Mouse (Mus musculus) stomach, postnatal 0 days (tissue): ENCODE data around the gene Ccnl2. TPM values are rescaled to one million over a fixed set of nuclear protein-coding genes. Genes with fewer than 3 reads are reported as not detected.

Experiments
- ATAC-seq: fragments of 200-750 bp; cut with Nextera tagmentation; 2 replicates; pipeline ENCODE4 v1.8.0; 2017; ENCODE audit not compliant: low FRiP score, low TSS enrichment
- DNase-seq: peaks from one replicate; pipeline ENCODE4 v3.0.0-alpha.2; 2016; ENCODE audit warnings: low spot score
- H3K27ac ChIP-seq: fragments of 300-500 bp; sonication (generic); replicated peaks from 2 replicates; pipeline ENCODE4 v1.5.1; 2014; ENCODE audit warnings: mild to moderate bottlenecking, control low read depth
- H3K27me3 ChIP-seq: fragments of 300-500 bp; sonication (generic); 2 replicates; pipeline ENCODE4 v1.6.1; 2014; ENCODE audit warnings: low read length; ENCODE audit not compliant: control insufficient read depth, insufficient read depth
- H3K36me3 ChIP-seq: fragments of 300-500 bp; sonication (generic); 2 replicates; pipeline ENCODE4 v1.6.1; 2014; ENCODE audit warnings: low read length, mixed read lengths; ENCODE audit not compliant: control insufficient read depth, insufficient read depth
- H3K4me1 ChIP-seq: fragments of 300-500 bp; sonication (generic); replicated peaks from 2 replicates; pipeline ENCODE4 v1.6.1; 2014; ENCODE audit warnings: antibody characterized with exemption; ENCODE audit not compliant: control insufficient read depth, insufficient read depth
- H3K4me2 ChIP-seq: fragments of 300-500 bp; sonication (generic); replicated peaks from 2 replicates; pipeline ENCODE4 v1.6.1; 2014; ENCODE audit warnings: low read depth, mild to moderate bottlenecking, control low read depth, moderate library complexity
- H3K4me3 ChIP-seq: fragments of 300-500 bp; sonication (generic); 2 replicates; pipeline ENCODE4 v1.5.1; 2014; ENCODE audit warnings: low read depth, low read length, control low read depth
- H3K9ac ChIP-seq: fragments of 300-500 bp; sonication (generic); 2 replicates; pipeline ENCODE4 v1.6.1; 2014; ENCODE audit warnings: mild to moderate bottlenecking, low read length, control low read depth, mixed read lengths
- H3K9me3 ChIP-seq: fragments of 300-500 bp; sonication (generic); 2 replicates; pipeline ENCODE4 v1.6.1; 2016; ENCODE audit warnings: low read length; ENCODE audit not compliant: control insufficient read depth
- CTCF ChIP-seq: IDR thresholded peaks from 2 replicates; pipeline ENCODE4 v1.5.1; 2016; ENCODE audit warnings: antibody characterized with exemption, low read depth, mild to moderate bottlenecking, moderate library complexity
- EP300 ChIP-seq: optimal IDR thresholded peaks from 2 replicates; pipeline ENCODE3; 2016; ENCODE audit warnings: antibody characterized with exemption
- WGBS: fragments of 180-500 bp; shearing (Covaris S2); extraction: QIAGEN DNeasy Blood & Tissue Kit; methylation state at CpG from one replicate; pipeline ENCODE4 v1.1.7; 2014; 5-methylcytosine and 5-hydroxymethylcytosine counted together
- polyA plus RNA-seq: library from polyadenylated mRNA; unstranded; fragments of >200 nt; fragmentation: Nextera tagmentation; extraction: Ambion mirVana; gene quantifications from 2 replicates; pipeline ENCODE4 v1.2.1, GENCODE M21; 2015

Gene Ccnl2
- polyA plus RNA-seq, 1 experiment from 2014 or later: 72.2 TPM

GRCm38 (mm10) chr4:155837404-155838010, 25.2 kb downstream of the Ccnl2 start:
- H3K27me3 ChIP-seq: no peaks in the 10 kb centered on the region
- H3K9ac ChIP-seq: no peak overlapping the region
- H3K4me3 ChIP-seq: no peak overlapping the region
- 0 out of 2 replicates have a peak, but pooled peaks cover 3% of the 10 kb centered on the region for H3K4me1 ChIP-seq
- WGBS: 56% methylated on average over 11 of the region's 11 CpGs
- H3K27ac ChIP-seq: peak overlapping the region; percentile 97
- TF ChIP-seq CTCF (no peak), EP300 (no peak)
- ATAC-seq (no peak), DNase-seq (no peak)
- peak overlapping the region; percentile 18 for H3K4me2 ChIP-seq
- H3K36me3 ChIP-seq: no peaks in the 10 kb centered on the region
- no peaks in the 10 kb centered on the region for H3K9me3 ChIP-seq

GRCm38 (mm10) chr4:155838187-155839153, 26.2 kb downstream of the Ccnl2 start:
- Histone ChIP-seq H3K4me1 (0 out of 2 replicates have a peak, but pooled peaks cover 3% of the 10 kb centered on the region), H3K27me3 (no peaks in the 10 kb centered on the region), H3K9ac (0 out of 2 replicates have a peak overlapping the region, but pooled peaks have one; percentile 31), H3K4me3 (no peak overlapping the region; the same call in 1 of the 2 replicates), H3K9me3 (no peaks in the 10 kb centered on the region), H3K27ac (peak overlapping the region; percentile 97), H3K4me2 (peak overlapping the region; percentile 97), H3K36me3 (peaks cover 4% of the 10 kb centered on the region; the same call in 1 of the 2 replicates)
- TF ChIP-seq CTCF (no peak), EP300 (no peak)
- 32% methylated on average over 8 of the region's 8 CpGs for WGBS
- peak; percentile 6; the same call in 1 of the 2 replicates for ATAC-seq
- DNase-seq: no peak

GRCm38 (mm10) chr4:155839483-155839910, 27.2 kb downstream of the Ccnl2 start, which contains the start of gene Mxra8:
Mxra8 (plus strand) TSS chr4:155839680.
- DNase-seq (peak; percentile 81), ATAC-seq (peak; percentile 91)
- 9% methylated on average over 16 of the region's 16 CpGs for WGBS
- H3K4me3 ChIP-seq: peak within 1 kb of the TSS; percentile 53
- H3K27me3 ChIP-seq: no peaks in the 10 kb centered on the region
- H3K4me2 ChIP-seq: peak within 1 kb of the TSS; percentile 97
- H3K9ac ChIP-seq: peak within 1 kb of the TSS; percentile 69
- TF ChIP-seq CTCF (no peak), EP300 (no peak)
- H3K36me3 ChIP-seq: peaks cover 4% of the 10 kb centered on the region; the same call in 1 of the 2 replicates
- H3K9me3 ChIP-seq: no peaks in the 10 kb centered on the region
- H3K27ac ChIP-seq: peak within 1 kb of the TSS; percentile 97
- H3K4me1 ChIP-seq: 0 out of 2 replicates have a peak, but pooled peaks cover 3% of the 10 kb centered on the region

GRCm38 (mm10) chr4:155840076-155841002, 28.1 kb downstream of the Ccnl2 start:
- Histone ChIP-seq H3K4me2 (peak overlapping the region; percentile 97), H3K36me3 (peaks cover 4% of the 10 kb centered on the region; the same call in 1 of the 2 replicates), H3K27ac (peak overlapping the region; percentile 97), H3K9me3 (no peaks in the 10 kb centered on the region), H3K9ac (peak overlapping the region; percentile 69), H3K4me1 (0 out of 2 replicates have a peak, but pooled peaks cover 3% of the 10 kb centered on the region), H3K4me3 (peak overlapping the region; percentile 53), H3K27me3 (no peaks in the 10 kb centered on the region)
- TF ChIP-seq CTCF (no peak), EP300 (no peak)
- no peak for DNase-seq
- 14% methylated on average over 8 of the region's 8 CpGs for WGBS
- peak; percentile 1; the same call in 1 of the 2 replicates for ATAC-seq

GRCm38 (mm10) chr4:155841003-155841454, 28.7 kb downstream of the Ccnl2 start:
- Histone ChIP-seq H3K4me2 (peak overlapping the region; percentile 97), H3K27me3 (no peaks in the 10 kb centered on the region), H3K9ac (peak overlapping the region; percentile 69), H3K9me3 (no peaks in the 10 kb centered on the region), H3K36me3 (peaks cover 4% of the 10 kb centered on the region; the same call in 1 of the 2 replicates), H3K27ac (peak overlapping the region; percentile 97), H3K4me1 (0 out of 2 replicates have a peak, but pooled peaks cover 3% of the 10 kb centered on the region), H3K4me3 (peak overlapping the region; percentile 53)
- TF ChIP-seq EP300: no peak
- peak; percentile 74 for TF ChIP-seq CTCF
- peak; percentile 73 for DNase-seq
- peak; percentile 38 for ATAC-seq
- WGBS: 1% methylated on average over 32 of the region's 32 CpGs
